Mouse (Mus musculus): Measurements from ENCODE around the gene Oas1c. TPM values are rescaled to one million over a fixed set of nuclear protein-coding genes. Genes with fewer than 3 reads are reported as not detected.

The Oas1c gene
- total and polyA plus RNA-seq, 3 experiments, result 0.29 to 10.3 (median 4.3) TPM

GRCm38 (mm10) chr5:120776801-120777200 lies 35.5 kb downstream of the Oas1c start:
- H3K4me1 ChIP-seq (ENCODE audit: insufficient read depth, low read depth, low read length), result peaks cover 32% of the 10 kb centered on the region
- no peak overlapping the region for H3K4me3 ChIP-seq (ENCODE audit: low read depth, low read length)
- no peak for ATAC-seq (ENCODE audit: extremely low read depth, insufficient number of reproducible peaks, low FRiP score, poor library complexity, severe bottlenecking)
- H3K36me3 ChIP-seq (replicated peaks), result no peaks in the 10 kb centered on the region
- TF ChIP-seq GATA1 (IDR thresholded peaks at IDR 0.05; ENCODE audit: borderline replicate concordance, low read length) (no peak), GATA2 (IDR thresholded peaks at IDR 0.05; ENCODE audit: borderline replicate concordance, low read depth, low read length) (no peak), TAL1 (conservative IDR thresholded peaks at IDR 0.05; ENCODE audit: low read depth, low read length) (no peak), POLR2AphosphoS5 (IDR thresholded peaks at IDR 0.05; ENCODE audit: insufficient replicate concordance, low read depth, low read length) (no peak), CTCF (IDR thresholded peaks at IDR 0.05; ENCODE audit: low read depth, low read length) (no peak)
- DNase-seq (ENCODE audit: low spot score), result no peak
- 0 out of 2 replicates have a peak, but pooled peaks cover 4% of the 10 kb centered on the region for H3K27me3 ChIP-seq (ENCODE audit: insufficient read depth, low read length)
- no peaks in the 10 kb centered on the region for H3K9me3 ChIP-seq (replicated peaks)

DNA sequence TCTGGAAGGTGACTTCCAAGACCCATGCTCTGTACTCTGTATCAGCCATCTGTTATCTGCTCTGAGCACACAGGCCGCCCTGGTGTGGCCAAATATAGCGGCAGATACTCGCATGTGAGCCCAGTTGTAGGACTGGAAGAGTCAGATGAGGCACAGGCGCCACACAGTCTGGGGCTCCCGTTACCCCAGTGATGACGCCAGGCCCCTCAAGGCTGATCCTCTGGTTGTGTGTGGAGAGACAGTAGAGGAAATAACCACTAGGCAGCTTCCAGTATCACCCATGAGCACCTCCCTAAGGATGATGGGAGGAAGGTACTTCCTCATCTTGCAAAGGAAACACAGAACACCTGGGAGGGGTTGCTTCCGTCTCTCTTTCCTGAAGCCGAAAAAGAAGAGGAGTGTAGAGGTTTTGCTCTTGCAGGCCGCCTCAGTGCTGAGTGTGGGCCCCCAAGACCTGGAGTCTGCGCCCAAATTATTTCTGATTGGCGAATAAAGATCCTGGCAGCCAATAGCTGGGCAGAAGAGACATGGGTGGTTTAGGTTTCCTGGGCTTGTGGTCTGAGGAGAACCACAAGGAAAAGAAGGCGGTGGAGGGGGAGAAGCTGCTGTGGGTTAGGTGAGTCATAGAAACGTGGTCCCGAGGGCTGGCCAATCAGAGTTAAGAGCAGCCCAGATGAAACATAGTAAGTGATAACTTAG lies 36.9 kb downstream of the Oas1c start:
- Histone ChIP-seq H3K27me3 (ENCODE audit: insufficient read depth, low read length) (peaks cover 6% of the 10 kb centered on the region; the same call in 1 of the 2 replicates), H3K36me3 (replicated peaks) (no peaks in the 10 kb centered on the region), H3K4me1 (ENCODE audit: insufficient read depth, low read depth, low read length) (peaks cover 32% of the 10 kb centered on the region), H3K4me3 (ENCODE audit: low read depth, low read length) (no peak overlapping the region; the same call in 1 of the 2 replicates), H3K9me3 (replicated peaks) (no peaks in the 10 kb centered on the region)
- ATAC-seq (ENCODE audit: extremely low read depth, insufficient number of reproducible peaks, low FRiP score, poor library complexity, severe bottlenecking) (peak; percentile 65), DNase-seq (ENCODE audit: low spot score) (no peak)
- TF ChIP-seq CTCF (IDR thresholded peaks at IDR 0.05; ENCODE audit: low read depth, low read length) (no peak), POLR2AphosphoS5 (IDR thresholded peaks at IDR 0.05; ENCODE audit: insufficient replicate concordance, low read depth, low read length) (no peak), GATA2 (IDR thresholded peaks at IDR 0.05; ENCODE audit: borderline replicate concordance, low read depth, low read length) (no peak), TAL1 (conservative IDR thresholded peaks at IDR 0.05; ENCODE audit: low read depth, low read length) (no peak), GATA1 (IDR thresholded peaks at IDR 0.05; ENCODE audit: borderline replicate concordance, low read length) (no peak)

GRCm38 (mm10) chr5:120769396-120769795 lies 42.9 kb downstream of the Oas1c start:
- TF ChIP-seq CTCF (IDR thresholded peaks at IDR 0.05; ENCODE audit: low read depth, low read length), result no peak
- no peak for TF ChIP-seq GATA2 (IDR thresholded peaks at IDR 0.05; ENCODE audit: borderline replicate concordance, low read depth, low read length)
- TF ChIP-seq GATA1 (IDR thresholded peaks at IDR 0.05; ENCODE audit: borderline replicate concordance, low read length), result no peak
- no peak for TF ChIP-seq TAL1 (conservative IDR thresholded peaks at IDR 0.05; ENCODE audit: low read depth, low read length)
- no peak for TF ChIP-seq POLR2AphosphoS5 (IDR thresholded peaks at IDR 0.05; ENCODE audit: insufficient replicate concordance, low read depth, low read length)
- ATAC-seq (ENCODE audit: extremely low read depth, insufficient number of reproducible peaks, low FRiP score, poor library complexity, severe bottlenecking) (no peak), DNase-seq (ENCODE audit: low spot score) (no peak)
- H3K36me3 ChIP-seq (replicated peaks), result no peaks in the 10 kb centered on the region
- H3K4me3 ChIP-seq (ENCODE audit: low read depth, low read length), result no peak overlapping the region
- H3K9me3 ChIP-seq (replicated peaks), result no peaks in the 10 kb centered on the region
- H3K27me3 ChIP-seq (ENCODE audit: insufficient read depth, low read length), result peaks cover 9% of the 10 kb centered on the region; the same call in 1 of the 2 replicates
- no peaks in the 10 kb centered on the region for H3K4me1 ChIP-seq (ENCODE audit: insufficient read depth, low read depth, low read length)

DNA sequence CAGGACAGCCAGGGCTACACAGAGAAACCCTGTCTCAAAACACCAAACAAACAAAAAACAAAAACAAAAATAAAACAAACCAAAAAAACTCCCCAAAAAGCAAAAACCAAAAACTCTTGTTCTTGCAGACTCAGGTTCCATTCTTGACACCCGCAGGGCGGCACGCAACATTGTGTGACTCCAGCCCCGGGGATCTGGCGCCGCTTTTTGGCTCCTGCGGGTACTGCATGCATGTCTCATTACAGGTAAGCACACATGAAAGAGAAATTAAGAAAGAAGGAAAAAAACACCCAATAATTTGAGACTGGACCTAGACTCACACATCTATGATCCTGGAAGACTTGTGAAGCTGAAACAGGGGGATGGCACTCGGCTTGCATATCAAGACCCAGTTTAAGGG lies 47.3 kb downstream of the Oas1c start:
- no peak overlapping the region for H3K4me3 ChIP-seq (ENCODE audit: low read depth, low read length)
- H3K9me3 ChIP-seq (replicated peaks), result no peaks in the 10 kb centered on the region
- H3K4me1 ChIP-seq (ENCODE audit: insufficient read depth, low read depth, low read length), result no peaks in the 10 kb centered on the region
- no peaks in the 10 kb centered on the region for H3K36me3 ChIP-seq (replicated peaks)
- TF ChIP-seq CTCF (IDR thresholded peaks at IDR 0.05; ENCODE audit: low read depth, low read length) (no peak), GATA1 (IDR thresholded peaks at IDR 0.05; ENCODE audit: borderline replicate concordance, low read length) (no peak), GATA2 (IDR thresholded peaks at IDR 0.05; ENCODE audit: borderline replicate concordance, low read depth, low read length) (no peak), POLR2AphosphoS5 (IDR thresholded peaks at IDR 0.05; ENCODE audit: insufficient replicate concordance, low read depth, low read length) (no peak), TAL1 (conservative IDR thresholded peaks at IDR 0.05; ENCODE audit: low read depth, low read length) (no peak)
- no peak for DNase-seq (ENCODE audit: low spot score)
- H3K27me3 ChIP-seq (ENCODE audit: insufficient read depth, low read length), result peaks cover 11% of the 10 kb centered on the region; the same call in 1 of the 2 replicates
- ATAC-seq (ENCODE audit: extremely low read depth, insufficient number of reproducible peaks, low FRiP score, poor library complexity, severe bottlenecking), result no peak

DNA sequence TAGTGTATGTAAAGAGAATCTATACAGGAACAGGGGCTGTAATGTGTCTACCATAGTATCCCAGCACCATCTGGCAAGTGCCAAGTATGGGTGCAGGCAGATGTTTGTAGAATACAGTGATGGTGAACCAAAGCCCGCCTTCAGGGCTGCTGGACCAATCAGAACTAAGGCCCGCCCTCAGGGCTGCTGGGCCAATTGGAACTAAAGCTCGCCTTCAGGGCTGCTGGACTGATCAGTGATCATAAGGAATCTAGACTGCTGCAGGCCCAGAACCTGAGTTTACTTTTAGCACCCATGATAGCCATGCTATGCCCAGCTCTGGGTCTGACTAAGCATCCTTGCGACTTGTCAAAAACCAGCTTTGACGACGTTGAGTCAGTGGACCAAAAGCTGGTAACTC lies 50.4 kb downstream of the Oas1c start:
- TF ChIP-seq GATA1 (IDR thresholded peaks at IDR 0.05; ENCODE audit: borderline replicate concordance, low read length), result no peak
- no peak for ATAC-seq (ENCODE audit: extremely low read depth, insufficient number of reproducible peaks, low FRiP score, poor library complexity, severe bottlenecking)
- H3K4me3 ChIP-seq (ENCODE audit: low read depth, low read length), result no peak overlapping the region
- no peaks in the 10 kb centered on the region for H3K36me3 ChIP-seq (replicated peaks)
- DNase-seq (ENCODE audit: low spot score), result no peak
- H3K9me3 ChIP-seq (replicated peaks), result no peaks in the 10 kb centered on the region
- no peaks in the 10 kb centered on the region for H3K4me1 ChIP-seq (ENCODE audit: insufficient read depth, low read depth, low read length)
- peaks cover 14% of the 10 kb centered on the region; the same call in 1 of the 2 replicates for H3K27me3 ChIP-seq (ENCODE audit: insufficient read depth, low read length)

GRCm38 (mm10) chr5:120754215-120754614 lies 58.1 kb downstream of the Oas1c start:
- Histone ChIP-seq H3K9me3 (replicated peaks) (no peaks in the 10 kb centered on the region), H3K27me3 (ENCODE audit: insufficient read depth, low read length) (peaks cover 17% of the 10 kb centered on the region), H3K4me3 (ENCODE audit: low read depth, low read length) (peak overlapping the region; percentile 20; the same call in 1 of the 2 replicates), H3K4me1 (ENCODE audit: insufficient read depth, low read depth, low read length) (peaks cover 9% of the 10 kb centered on the region), H3K36me3 (replicated peaks) (no peaks in the 10 kb centered on the region)
- TF ChIP-seq TAL1 (conservative IDR thresholded peaks at IDR 0.05; ENCODE audit: low read depth, low read length) (no peak), GATA2 (IDR thresholded peaks at IDR 0.05; ENCODE audit: borderline replicate concordance, low read depth, low read length) (no peak), GATA1 (IDR thresholded peaks at IDR 0.05; ENCODE audit: borderline replicate concordance, low read length) (no peak), POLR2AphosphoS5 (IDR thresholded peaks at IDR 0.05; ENCODE audit: insufficient replicate concordance, low read depth, low read length) (no peak), CTCF (IDR thresholded peaks at IDR 0.05; ENCODE audit: low read depth, low read length) (no peak)
- no peak for ATAC-seq (ENCODE audit: extremely low read depth, insufficient number of reproducible peaks, low FRiP score, poor library complexity, severe bottlenecking)
- no peak for DNase-seq (ENCODE audit: low spot score)
